Mouse (Mus musculus): ENCODE measurements around the gene Sumo1.

Sumo1 gene

GRCm38 (mm10) chr1:59550996-59551395 is 119.6 kb downstream of the Sumo1 start:
- DNase-seq (ENCODE audit: low read depth, low spot score) = no peak

- no peak for DNase-seq (ENCODE audit: low read depth, low spot score)
Measured at GRCm38 (mm10) chr1:59550227-59550626, 120.4 kb downstream of the Sumo1 start.

GRCm38 (mm10) chr1:59549036-59549675 is 121.5 kb downstream of the Sumo1 start:
- no peak for DNase-seq (ENCODE audit: low read depth, low spot score)

- DNase-seq (ENCODE audit: low read depth, low spot score) = no peak
Measured at GRCm38 (mm10) chr1:59548486-59548885, 122.1 kb downstream of the Sumo1 start.

- DNase-seq (ENCODE audit: low read depth, low spot score) = no peak
Measured at GRCm38 (mm10) chr1:59543911-59544310, 126.7 kb downstream of the Sumo1 start.

- no peak for DNase-seq (ENCODE audit: low read depth, low spot score)
Measured at GRCm38 (mm10) chr1:59542231-59542630, 128.4 kb downstream of the Sumo1 start.

- no peak for DNase-seq (ENCODE audit: low read depth, low spot score)
Measured at GRCm38 (mm10) chr1:59541271-59542020, 129.2 kb downstream of the Sumo1 start.

DNA sequence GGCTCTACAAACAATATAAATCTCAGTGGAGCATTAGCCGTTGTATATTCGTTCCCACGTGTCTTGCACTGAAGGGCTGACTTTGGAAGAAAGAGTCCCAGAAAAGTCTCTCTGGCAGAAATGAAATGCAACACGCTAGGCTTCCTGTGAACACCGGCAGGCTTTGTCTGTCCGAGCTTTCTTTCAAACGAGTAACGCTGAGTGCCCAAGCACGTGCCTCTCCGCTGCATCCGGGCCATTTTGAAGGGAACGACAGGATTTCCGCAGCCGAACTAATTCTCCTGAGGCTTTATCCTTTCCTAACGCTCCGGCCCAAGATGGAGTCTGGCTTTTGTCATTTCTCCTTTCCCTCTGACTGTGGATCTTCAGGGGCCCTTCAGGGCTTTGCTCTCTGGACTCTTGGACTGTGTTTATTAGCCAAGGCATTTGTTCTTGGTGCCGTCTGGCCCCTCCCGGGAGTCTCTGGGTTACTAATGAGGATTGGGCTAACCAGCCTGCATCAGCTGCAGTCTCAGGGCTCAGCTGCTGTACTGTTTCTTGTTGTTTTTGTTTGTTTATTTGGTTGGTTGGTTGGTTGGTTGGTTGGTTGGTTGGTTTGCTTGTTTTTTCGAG is 130.0 kb downstream of the Sumo1 start:
- DNase-seq (ENCODE audit: low read depth, low spot score) = no peak

- no peak for DNase-seq (ENCODE audit: low read depth, low spot score)
Measured at GRCm38 (mm10) chr1:59538381-59538780, 132.3 kb downstream of the Sumo1 start.

Data from CD4-positive helper T cell, adult 2 months (primary cell).